Mouse (Mus musculus) heart, embryonic 16.5 days (tissue): ENCODE results near the gene Fam104a. TPM values are rescaled to one million over a fixed set of nuclear protein-coding genes. Genes with fewer than 3 reads are reported as not detected.

ENCODE experiments used
- polyA plus RNA-seq: library from polyadenylated mRNA; unstranded; fragments of >200 nt; fragmentation: Nextera tagmentation; extraction: Ambion mirVana; gene quantifications from 2 replicates; pipeline ENCODE4 v1.2.1, GENCODE M21; 2015

Gene Fam104a
- polyA plus RNA-seq, 1 experiment from 2014 or later: 41.1 TPM

Other genes starting within 250 kb of the Fam104a start
- 1.2 and 2.6 TPM in 2 replicates for gene Sstr2, start 64.8 kb downstream of the Fam104a start, polyA plus RNA-seq
- 15.5 and 18.6 TPM in 2 replicates for gene Cog1, start 35.0 kb downstream of the Fam104a start, polyA plus RNA-seq
- 11.9 and 16.2 TPM in 2 replicates for gene Slc39a11, start 34.1 kb downstream of the Fam104a start, polyA plus RNA-seq
- gene D11Wsu47e, start 257 bp upstream of the Fam104a start, polyA plus RNA-seq: 14.8 and 16.8 TPM in 2 replicates
- 4.6 and 13.3 TPM in 2 replicates for gene Cpsf4l, start 25.9 kb upstream of the Fam104a start, polyA plus RNA-seq
- 25.1 and 30.2 TPM in 2 replicates for gene Cdc42ep4, start 67.7 kb upstream of the Fam104a start, polyA plus RNA-seq